Mouse (Mus musculus) adrenal gland, postnatal 10 days (tissue): Measurements from ENCODE around the gene Tmed9. TPM values are rescaled to one million over a fixed set of nuclear protein-coding genes. Genes with fewer than 3 reads are reported as not detected.
"Not testable (repeated sequence)": the region's sequence is repeated elsewhere in the genome, so short reads cannot be mapped to it uniquely, and the experiment has no call there.

Experiments
- DNase-seq: peaks from one replicate; pipeline ENCODE4 v3.0.0; 2021; ENCODE audit warnings: mixed read lengths
- total RNA-seq, 2 experiments: library from RNA; stranded (reverse); gene quantifications; 2 replicates each; pipeline ENCODE4 v1.2.3; 2021

Tmed9 gene
- total RNA-seq, 2 experiments from 2014 or later, result 144 to 146 TPM

- DNase-seq, result no peak
Observed at GRCm38 (mm10) chr13:55567001-55567400, 6.5 kb upstream of the Tmed9 start.

GRCm38 (mm10) chr13:55567949-55568348, 5.6 kb upstream of the Tmed9 start:
- no peak for DNase-seq

GRCm38 (mm10) chr13:55568524-55568923, 5.0 kb upstream of the Tmed9 start:
- DNase-seq, result not testable (repeated sequence)

GRCm38 (mm10) chr13:55569726-55570285, 3.7 kb upstream of the Tmed9 start:
- peak; percentile 28 for DNase-seq

- DNase-seq, result peak; percentile 64
Observed at GRCm38 (mm10) chr13:55570286-55570973, 3.1 kb upstream of the Tmed9 start.

- DNase-seq, result peak; percentile 97
Observed at GRCm38 (mm10) chr13:55571027-55571751, 2.3 kb upstream of the Tmed9 start, which contains the start of gene Fam193b. Fam193b (minus strand) TSS chr13:55571120.

GRCm38 (mm10) chr13:55571977-55572376, 1.6 kb upstream of the Tmed9 start:
- no peak for DNase-seq

GRCm38 (mm10) chr13:55574321-55574720, 789 bp downstream of the Tmed9 start:
- no peak for DNase-seq

- DNase-seq, result no peak
Observed at GRCm38 (mm10) chr13:55575932-55576331, 2.4 kb downstream of the Tmed9 start.

- not testable (repeated sequence) for DNase-seq
Observed at GRCm38 (mm10) chr13:55576872-55577271, 3.3 kb downstream of the Tmed9 start.

GRCm38 (mm10) chr13:55578086-55578485, 4.6 kb downstream of the Tmed9 start:
- no peak for DNase-seq

GRCm38 (mm10) chr13:55591961-55592490, 18.5 kb downstream of the Tmed9 start:
- DNase-seq, result no peak

GRCm38 (mm10) chr13:55592512-55593253, 19.2 kb downstream of the Tmed9 start:
- peak; percentile 98 for DNase-seq

- DNase-seq, result no peak
Observed at GRCm38 (mm10) chr13:55593254-55593747, 19.8 kb downstream of the Tmed9 start.

GRCm38 (mm10) chr13:55595375-55595774, 21.8 kb downstream of the Tmed9 start:
- peak; percentile 69 for DNase-seq

GRCm38 (mm10) chr13:55596802-55597201, 23.3 kb downstream of the Tmed9 start:
- no peak for DNase-seq

GRCm38 (mm10) chr13:55599566-55600540, 26.3 kb downstream of the Tmed9 start, which contains the start of gene B4galt7:
B4galt7 (plus strand) TSS chr13:55599896.
- peak; percentile 96 for DNase-seq

- no peak for DNase-seq
Observed at GRCm38 (mm10) chr13:55600657-55601056, 27.1 kb downstream of the Tmed9 start.

- DNase-seq, result peak; percentile 91
Observed at GRCm38 (mm10) chr13:55601611-55602010, 28.1 kb downstream of the Tmed9 start.

- DNase-seq, result no peak
Observed at GRCm38 (mm10) chr13:55604606-55605005, 31.1 kb downstream of the Tmed9 start.
